In the genomic region with DNA sequence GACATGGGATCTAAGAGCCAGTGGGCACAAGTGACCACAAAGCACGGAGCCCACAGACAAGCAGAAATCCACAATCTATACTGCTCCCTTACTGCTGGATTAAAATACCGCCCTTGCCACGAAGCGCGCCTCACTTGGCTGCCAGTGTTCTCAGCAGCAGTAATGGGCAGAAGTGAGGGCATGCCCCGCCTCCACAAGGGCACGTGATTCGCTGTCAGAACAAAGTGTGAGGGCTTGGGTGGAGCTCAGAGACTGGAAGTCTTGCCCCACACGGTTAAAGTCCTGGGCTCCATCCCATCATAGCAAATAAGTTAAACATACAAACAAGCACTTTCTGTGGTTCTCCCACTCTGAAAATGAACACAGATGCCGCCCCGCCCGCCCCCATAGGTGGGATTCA, we compare ENCODE assay signal across 8 mouse cellular contexts. TPM values are rescaled to one million over a fixed set of nuclear protein-coding genes. Genes with fewer than 3 reads are reported as not detected.
A peak's percentile ranks its signal among the peaks of the same experiment; 100 is the strongest.
DNase-seq lines count a peak whose midpoint lies in the region; TF ChIP-seq lines count a peak whose summit lies in the region.
"Had no signal": no experiment of that assay in that cellular context is flagged by ENCODE, and none has a peak within 500 bp of the region (broad histone marks: within the 10 kb centered on the region; RNA-seq: fewer than 3 reads in every experiment).

No protein-coding gene starts in this region.

- no peak overlapping the region for H3K27ac ChIP-seq in CH12.LX (ENCODE audit: insufficient read depth, low read depth)
- H3K27ac ChIP-seq in heart, embryonic 10.5 days = no peak overlapping the region

- H3K36me3 ChIP-seq in CH12.LX (replicated peaks in 1 of 2; ENCODE audit: control insufficient read depth in 1 of 2, insufficient read depth in 1 of 2, low read length in 1 of 2) = no peaks in the 10 kb centered on the region
- H3K36me3 ChIP-seq in heart, embryonic 10.5 days = no peaks in the 10 kb centered on the region

- H3K9me3 ChIP-seq in CH12.LX (replicated peaks; ENCODE audit: low read length) = no peaks in the 10 kb centered on the region
- H3K9me3 ChIP-seq in heart, embryonic 10.5 days = no peaks in the 10 kb centered on the region

- peaks cover 8 to 9% of the 10 kb centered on the region in 2 experiments for H3K4me1 ChIP-seq in CH12.LX (ENCODE audit: control insufficient read depth in 1 of 2, insufficient read depth in 2 of 2)
- peaks cover 42% of the 10 kb centered on the region for H3K4me1 ChIP-seq in heart, embryonic 10.5 days

- no peak for TF ChIP-seq POLR2A in CH12.LX (IDR thresholded peaks at IDR 0.05; ENCODE audit: low read depth, low read length)

- TF ChIP-seq CTCF in CH12.LX (conservative IDR thresholded peaks at IDR 0.05 in 1 of 2, IDR thresholded peaks at IDR 0.05 in 1 of 2; ENCODE audit: low read depth in 2 of 2, low read length in 2 of 2) = no peak

- H3K79me2 ChIP-seq in CH12.LX (replicated peaks; ENCODE audit: control insufficient read depth, extremely low read depth, insufficient read depth, poor library complexity, severe bottlenecking) = no peaks in the 10 kb centered on the region

- no peak for TF ChIP-seq EP300 in CH12.LX (IDR thresholded peaks at IDR 0.05; ENCODE audit: low read length)

- TF ChIP-seq RAD21 in CH12.LX (IDR thresholded peaks at IDR 0.05; ENCODE audit: low read depth, low read length) = no peak

- dilution Hi-C loops in CH12.LX (cut with MboI; ENCODE audit: extremely low pct_ligation_motif_present, extremely low pct_unique_long_range_greater_than_20kb, low sequenced_read_pairs) = no loop called here

- H3K4me2 ChIP-seq in CH12.LX (ENCODE audit: insufficient read depth, low read depth, poor library complexity, severe bottlenecking) = no peak overlapping the region

- H3K27me3 ChIP-seq in CH12.LX (replicated peaks) = peaks cover 25% of the 10 kb centered on the region
- peaks cover 93% of the 10 kb centered on the region for H3K27me3 ChIP-seq in heart, embryonic 10.5 days (ENCODE audit: insufficient read depth, poor library complexity, severe bottlenecking)

- no peak overlapping the region for H3K4me3 ChIP-seq in CH12.LX (replicated peaks in 1 of 3; ENCODE audit: low read depth in 2 of 3, low read length in 2 of 3, poor library complexity in 1 of 3)
- H3K4me3 ChIP-seq in heart, embryonic 10.5 days = peak overlapping the region; percentile 19

- no peak overlapping the region for H3K9ac ChIP-seq in CH12.LX (ENCODE audit: insufficient read depth, low read depth)

- WGBS in heart, embryonic 10.5 days = 6% methylated on average over 12 of the region's 12 CpGs

- DNase-seq in CH12.LX (ENCODE audit: extremely low read depth) = no peak
- peak; percentile 73 for DNase-seq in adrenal gland, adult 2 months
- no peak for DNase-seq in heart, embryonic 10.5 days (ENCODE audit: low spot score)
- DNase-seq in kidney, postnatal 10 days = peak; percentile 72
- peak; percentile 79 for DNase-seq in lung, postnatal 36 days
- peak; percentile 56 to 73 for DNase-seq in spleen, postnatal 4 days (ENCODE audit: low spot score in 2 of 2)
- DNase-seq in frontal cortex, postnatal 10 days (ENCODE audit: low spot score in 2 of 2) = no peak

- in situ Hi-C loops in CH12.LX (cut with MboI; ENCODE audit: low pct_ligation_motif_present, low pct_unique_long_range_greater_than_20kb, low sequenced_read_pairs) = no loop called here

TF ChIP-seq in CH12.LX, 34 proteins besides CTCF, POLR2A, EP300 and RAD21:
- TF ChIP-seq IRF4 (IDR thresholded peaks at IDR 0.05; ENCODE audit: low read depth, low read length) = no peak
- TF ChIP-seq MAZ (IDR thresholded peaks at IDR 0.05; ENCODE audit: low read depth, low read length) = no peak
- TF ChIP-seq PAX5 (IDR thresholded peaks at IDR 0.05; ENCODE audit: low read length) = no peak
- TF ChIP-seq CHD1 (IDR thresholded peaks at IDR 0.05; ENCODE audit: low read depth, low read length) = no peak
- TF ChIP-seq CHD2 (IDR thresholded peaks at IDR 0.05; ENCODE audit: low read length) = no peak
- TF ChIP-seq TBP (conservative IDR thresholded peaks at IDR 0.05; ENCODE audit: low read depth, low read length) = no peak
- TF ChIP-seq RCOR1 (conservative IDR thresholded peaks at IDR 0.05; ENCODE audit: low read depth, low read length) = no peak
- TF ChIP-seq ZC3H11A (IDR thresholded peaks at IDR 0.05; ENCODE audit: low read depth, low read length) = no peak
- TF ChIP-seq BHLHE40 (IDR thresholded peaks at IDR 0.05; ENCODE audit: low read depth, low read length) = peak; percentile 61
- no peak for TF ChIP-seq MEF2A (IDR thresholded peaks at IDR 0.05; ENCODE audit: borderline replicate concordance, low read depth, low read length)
- no peak for TF ChIP-seq MXI1 (IDR thresholded peaks at IDR 0.05; ENCODE audit: low read depth, low read length)
- peak; percentile 65 for TF ChIP-seq USF1 (IDR thresholded peaks at IDR 0.05; ENCODE audit: low read depth, low read length)
- no peak for TF ChIP-seq ZMIZ1 (IDR thresholded peaks at IDR 0.05; ENCODE audit: low read depth, low read length)
- TF ChIP-seq ZNF384 (IDR thresholded peaks at IDR 0.05; ENCODE audit: low read depth, low read length) = no peak
- TF ChIP-seq MAFK (IDR thresholded peaks at IDR 0.05; ENCODE audit: insufficient replicate concordance, low read length) = no peak
- peak; percentile 21; the same call in 1 of the 2 replicates for TF ChIP-seq USF2 (conservative IDR thresholded peaks at IDR 0.05; ENCODE audit: low read depth, low read length)
- TF ChIP-seq NELFE (IDR thresholded peaks at IDR 0.05; ENCODE audit: low read depth, low read length) = no peak
- no peak for TF ChIP-seq ELF1 (IDR thresholded peaks at IDR 0.05; ENCODE audit: low read depth, low read length)
- TF ChIP-seq JUN (IDR thresholded peaks at IDR 0.05; ENCODE audit: insufficient read depth, low read depth, low read length) = no peak
- TF ChIP-seq E2F4 (IDR thresholded peaks at IDR 0.05; ENCODE audit: insufficient replicate concordance, low read depth, low read length) = no peak
- no peak for TF ChIP-seq NRF1 (IDR thresholded peaks at IDR 0.05; ENCODE audit: low read depth, low read length)

RNA-seq across cellular contexts. Expression of a gene that starts 1.7 kb away (rescaled TPM):
- total RNA-seq in CH12.LX (2012; rRNA removed) (not detected in 2 replicates), CH12.LX (2014; rRNA removed) (not detected in 2 replicates)
- polyA plus RNA-seq in CH12.LX (2012; ENCODE audit: insufficient read length, low read depth) = not detected in 2 replicates
- total RNA-seq in adrenal gland, adult 2 months (2021) = not detected
- polyA plus RNA-seq in adrenal gland, adult 2 months (2012; rRNA removed) = not detected in 2 replicates
- polyA plus RNA-seq in heart, embryonic 10.5 days (2016; fragmentation: Nextera tagmentation; extraction: Ambion mirVana) = not detected in 2 replicates
- polyA plus RNA-seq: heart, embryonic 14.5 days had no signal

RNA-seq across cellular contexts. Expression of a gene that starts 4.7 kb away (rescaled TPM):
- total RNA-seq in CH12.LX (2012; rRNA removed) = not detected in 2 replicates
- not detected in 2 replicates for total RNA-seq in CH12.LX (2014; rRNA removed)
- polyA plus RNA-seq in CH12.LX (2012; ENCODE audit: insufficient read length, low read depth) = not detected in 2 replicates
- total RNA-seq in adrenal gland, adult 2 months (2021) = not detected
- not detected in 2 replicates for polyA plus RNA-seq in adrenal gland, adult 2 months (2012; rRNA removed)
- polyA plus RNA-seq in heart, embryonic 10.5 days (2016; fragmentation: Nextera tagmentation; extraction: Ambion mirVana) = 0.33 and 1.2 TPM in 2 replicates
- polyA plus RNA-seq: heart, embryonic 14.5 days had no signal

RNA-seq across cellular contexts. Expression of a gene that starts 14.1 kb away (rescaled TPM):
- 68.7 and 83.2 TPM in 2 replicates for total RNA-seq in CH12.LX (2012; rRNA removed)
- total RNA-seq in CH12.LX (2014; rRNA removed) = 71.4 and 74.7 TPM in 2 replicates
- 101 and 137 TPM in 2 replicates for polyA plus RNA-seq in CH12.LX (2012; ENCODE audit: insufficient read length, low read depth)
- 10 to 100 TPM; 51.8 to 67.1 TPM for total RNA-seq in adrenal gland, adult 2 months (2021)
- 148 and 163 TPM in 2 replicates for polyA plus RNA-seq in adrenal gland, adult 2 months (2012; rRNA removed)
- 91.5 and 105 TPM in 2 replicates for polyA plus RNA-seq in heart, embryonic 10.5 days (2016; fragmentation: Nextera tagmentation; extraction: Ambion mirVana)

RNA-seq across cellular contexts. Expression of a gene that starts 52.2 kb away (rescaled TPM):
- total RNA-seq in CH12.LX (2012; rRNA removed) = 6.0 and 9.7 TPM in 2 replicates
- total RNA-seq in CH12.LX (2014; rRNA removed) = 13.4 and 14.8 TPM in 2 replicates
- polyA plus RNA-seq in CH12.LX (2012; ENCODE audit: insufficient read length, low read depth) = 7.3 and 9.1 TPM in 2 replicates
- 10 to 100 TPM in 1 of 2 experiments, 1 to 10 TPM in 1; 10.0 to 16.1 TPM for total RNA-seq in adrenal gland, adult 2 months (2021)
- polyA plus RNA-seq in adrenal gland, adult 2 months (2012; rRNA removed) = 0.40 and 0.52 TPM in 2 replicates
- 18.9 and 19.6 TPM in 2 replicates for polyA plus RNA-seq in heart, embryonic 10.5 days (2016; fragmentation: Nextera tagmentation; extraction: Ambion mirVana)

RNA-seq across cellular contexts. Expression of a gene that starts 52.2 kb away (rescaled TPM):
- total RNA-seq in CH12.LX (2012; rRNA removed) (6.0 and 7.0 TPM in 2 replicates), CH12.LX (2014; rRNA removed) (4.6 and 5.5 TPM in 2 replicates)
- polyA plus RNA-seq in CH12.LX (2012; ENCODE audit: insufficient read length, low read depth) = 10.2 and 10.6 TPM in 2 replicates
- total RNA-seq in adrenal gland, adult 2 months (2021) = 1 to 10 TPM; 6.4 to 7.1 TPM
- 5.8 and 6.3 TPM in 2 replicates for polyA plus RNA-seq in adrenal gland, adult 2 months (2012; rRNA removed)
- polyA plus RNA-seq in heart, embryonic 10.5 days (2016; fragmentation: Nextera tagmentation; extraction: Ambion mirVana) = 10.8 and 14.2 TPM in 2 replicates

Comparison
In these comparisons a context has a peak if more than half of its experiments do, and no peak if none do; other contexts are left out.
1. DNase-seq: peak in adrenal gland, adult 2 months (single experiment), kidney, postnatal 10 days (single experiment), lung, postnatal 36 days (single experiment) and spleen, postnatal 4 days (2 of 2); none in CH12.LX (single experiment), heart, embryonic 10.5 days (single experiment) and frontal cortex, postnatal 10 days (0 of 2).